Mouse (Mus musculus): ENCODE data around the gene Thoc5.

The Thoc5 gene

DNA sequence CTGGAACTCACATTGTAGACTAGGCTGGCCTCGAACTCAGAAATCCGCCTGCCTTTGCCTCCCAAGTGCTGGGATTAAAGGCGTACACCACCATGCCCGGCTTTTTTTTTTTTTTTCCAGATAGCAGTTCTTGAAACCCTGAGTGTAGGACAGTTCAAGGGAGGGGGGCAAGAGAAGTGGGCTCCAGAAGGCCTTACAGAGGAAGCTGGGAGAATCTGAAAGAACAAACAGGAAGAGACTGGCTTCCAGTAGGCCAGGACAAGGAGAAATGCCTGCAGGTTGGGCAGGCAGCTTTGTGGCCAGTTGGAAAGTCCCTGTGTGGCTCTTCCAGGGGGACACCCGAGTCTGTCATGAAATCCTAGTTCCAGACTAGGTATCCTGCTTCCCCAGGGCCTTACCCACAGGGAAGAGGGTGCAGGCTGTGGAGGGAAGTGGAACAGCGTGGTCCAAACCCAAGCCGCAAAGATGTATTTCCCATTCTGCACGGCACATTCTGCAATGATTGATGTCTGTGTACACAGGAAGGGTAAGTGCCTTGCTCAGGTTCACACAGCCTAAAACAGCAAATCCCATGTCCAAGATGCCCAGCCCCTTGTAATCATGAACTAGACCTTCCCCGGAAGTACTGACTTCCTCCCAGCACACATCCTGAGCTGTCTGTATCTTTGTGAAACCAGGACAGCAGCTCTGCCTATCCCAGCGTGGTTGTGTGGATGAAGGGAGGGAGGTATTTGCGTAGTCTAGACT is 79.4 kb downstream of the Thoc5 start:
- no peak for DNase-seq (ENCODE audit: low spot score)

DNA sequence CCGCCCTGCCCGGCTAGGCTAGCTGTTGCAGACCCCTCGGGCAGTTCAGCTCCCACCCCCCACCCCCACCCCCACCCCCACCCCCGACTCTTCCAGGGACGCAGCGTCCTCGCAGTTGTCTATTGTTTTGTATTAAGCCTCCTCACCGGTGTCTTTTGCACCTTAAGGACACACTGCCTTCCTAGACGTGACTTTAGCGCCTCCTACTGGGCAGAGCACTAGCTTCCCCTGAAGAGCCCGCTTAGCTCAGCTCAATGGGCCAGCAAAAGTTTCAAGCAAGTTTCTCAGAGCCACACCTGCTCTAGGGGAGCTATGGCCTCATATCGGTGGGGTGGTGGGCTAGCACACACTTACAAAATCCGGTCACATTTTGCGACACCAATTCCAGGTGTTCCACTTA is 80.5 kb downstream of the Thoc5 start:
- DNase-seq (ENCODE audit: low spot score) = peak; percentile 62

All from ovary, postnatal 14 days (tissue).